Mouse (Mus musculus) C2C12 (cell line): ENCODE data around the gene Kcnd2.

ENCODE experiments used
- CEBPB ChIP-seq: IDR thresholded peaks from one replicate; pipeline ENCODE4 v1.6.1; 2011; ENCODE audit warnings: low read depth, mild to moderate bottlenecking, control low read depth, moderate library complexity
- CTCF ChIP-seq: IDR thresholded peaks from one replicate; pipeline ENCODE4 v1.5.1; 2011; ENCODE audit not compliant: control insufficient read depth, insufficient read depth, insufficient read length
- FOSL1 ChIP-seq: IDR thresholded peaks from one replicate; pipeline ENCODE4 v1.8.0; 2011; ENCODE audit warnings: mild to moderate bottlenecking, low read length; ENCODE audit not compliant: poor library complexity, insufficient read depth, severe bottlenecking
- MAX ChIP-seq: IDR thresholded peaks from one replicate; pipeline ENCODE4 v1.6.1; 2011; ENCODE audit warnings: mild to moderate bottlenecking, control low read depth

GRCm38 (mm10) chr6:21609381-21610059 lies 394.2 kb downstream of the Kcnd2 start:
- TF ChIP-seq MAX (no peak), CTCF (no peak), FOSL1 (no peak), CEBPB (no peak)
